Mouse (Mus musculus) spleen, adult 12 weeks (tissue): ENCODE measurements around the gene Rybp.

Experiments used
- DNase-seq: peaks from one replicate; pipeline ENCODE4 v3.0.0; 2022; ENCODE audit warnings: low spot score

Gene Rybp

GRCm38 (mm10) chr6:100188883-100189743, 98.2 kb downstream of the Rybp start:
- DNase-seq, result no peak

GRCm38 (mm10) chr6:100187821-100188220, 99.5 kb downstream of the Rybp start:
- no peak for DNase-seq

GRCm38 (mm10) chr6:100186789-100187188, 100.5 kb downstream of the Rybp start:
- no peak for DNase-seq

GRCm38 (mm10) chr6:100185524-100185923, 101.8 kb downstream of the Rybp start:
- no peak for DNase-seq

GRCm38 (mm10) chr6:100183344-100183743, 103.9 kb downstream of the Rybp start:
- no peak for DNase-seq

- DNase-seq, result no peak
Measured at GRCm38 (mm10) chr6:100180883-100181262, 106.4 kb downstream of the Rybp start.

GRCm38 (mm10) chr6:100180213-100180882, 106.9 kb downstream of the Rybp start:
- DNase-seq, result no peak

GRCm38 (mm10) chr6:100178830-100179229, 108.5 kb downstream of the Rybp start:
- no peak for DNase-seq
